Mouse (Mus musculus): ENCODE measurements around the gene Abtb1. TPM values are rescaled to one million over a fixed set of nuclear protein-coding genes. Genes with fewer than 3 reads are reported as not detected.

Abtb1 gene
- total RNA-seq, 2 experiments from 2014 or later: 49.9 to 178 TPM

- no peak for ATAC-seq (replicated peaks; ENCODE audit: low FRiP score, poor library complexity, severe bottlenecking)
Measured at GRCm38 (mm10) chr6:88811396-88811795, 30.4 kb downstream of the Abtb1 start.

- ATAC-seq (replicated peaks; ENCODE audit: low FRiP score, poor library complexity, severe bottlenecking): no peak
Measured at GRCm38 (mm10) chr6:88810291-88810690, 31.5 kb downstream of the Abtb1 start.

- ATAC-seq (replicated peaks; ENCODE audit: low FRiP score, poor library complexity, severe bottlenecking): no peak
Measured at GRCm38 (mm10) chr6:88809091-88810037, 32.4 kb downstream of the Abtb1 start.

GRCm38 (mm10) chr6:88804966-88805577 lies 36.7 kb downstream of the Abtb1 start:
- no peak for ATAC-seq (replicated peaks; ENCODE audit: low FRiP score, poor library complexity, severe bottlenecking)

GRCm38 (mm10) chr6:88803957-88804695 lies 37.7 kb downstream of the Abtb1 start:
- peak; percentile 73 for ATAC-seq (replicated peaks; ENCODE audit: low FRiP score, poor library complexity, severe bottlenecking)

- ATAC-seq (replicated peaks; ENCODE audit: low FRiP score, poor library complexity, severe bottlenecking): peak; percentile 70
Measured at GRCm38 (mm10) chr6:88803051-88803450, 38.7 kb downstream of the Abtb1 start.

- ATAC-seq (replicated peaks; ENCODE audit: low FRiP score, poor library complexity, severe bottlenecking): no peak
Measured at GRCm38 (mm10) chr6:88800735-88801134, 41.0 kb downstream of the Abtb1 start.

GRCm38 (mm10) chr6:88800191-88800590 lies 41.6 kb downstream of the Abtb1 start:
- ATAC-seq (replicated peaks; ENCODE audit: low FRiP score, poor library complexity, severe bottlenecking): no peak

GRCm38 (mm10) chr6:88794561-88794971 lies 47.2 kb downstream of the Abtb1 start:
- no peak for ATAC-seq (replicated peaks; ENCODE audit: low FRiP score, poor library complexity, severe bottlenecking)

GRCm38 (mm10) chr6:88793872-88794271 lies 47.9 kb downstream of the Abtb1 start:
- no peak for ATAC-seq (replicated peaks; ENCODE audit: low FRiP score, poor library complexity, severe bottlenecking)

- no peak for ATAC-seq (replicated peaks; ENCODE audit: low FRiP score, poor library complexity, severe bottlenecking)
Measured at GRCm38 (mm10) chr6:88793243-88793642, 48.5 kb downstream of the Abtb1 start.

GRCm38 (mm10) chr6:88792147-88792691 lies 49.6 kb downstream of the Abtb1 start:
- no peak for ATAC-seq (replicated peaks; ENCODE audit: low FRiP score, poor library complexity, severe bottlenecking)

GRCm38 (mm10) chr6:88791299-88791698 lies 50.5 kb downstream of the Abtb1 start:
- no peak for ATAC-seq (replicated peaks; ENCODE audit: low FRiP score, poor library complexity, severe bottlenecking)

GRCm38 (mm10) chr6:88788219-88788618 lies 53.6 kb downstream of the Abtb1 start:
- ATAC-seq (replicated peaks; ENCODE audit: low FRiP score, poor library complexity, severe bottlenecking): no peak

GRCm38 (mm10) chr6:88787496-88787895 lies 54.3 kb downstream of the Abtb1 start:
- no peak for ATAC-seq (replicated peaks; ENCODE audit: low FRiP score, poor library complexity, severe bottlenecking)

- ATAC-seq (replicated peaks; ENCODE audit: low FRiP score, poor library complexity, severe bottlenecking): no peak
Measured at GRCm38 (mm10) chr6:88786732-88787445, 54.9 kb downstream of the Abtb1 start.
